Comparison of ENCODE assay signal across 27 mouse cellular contexts in the genomic region with DNA sequence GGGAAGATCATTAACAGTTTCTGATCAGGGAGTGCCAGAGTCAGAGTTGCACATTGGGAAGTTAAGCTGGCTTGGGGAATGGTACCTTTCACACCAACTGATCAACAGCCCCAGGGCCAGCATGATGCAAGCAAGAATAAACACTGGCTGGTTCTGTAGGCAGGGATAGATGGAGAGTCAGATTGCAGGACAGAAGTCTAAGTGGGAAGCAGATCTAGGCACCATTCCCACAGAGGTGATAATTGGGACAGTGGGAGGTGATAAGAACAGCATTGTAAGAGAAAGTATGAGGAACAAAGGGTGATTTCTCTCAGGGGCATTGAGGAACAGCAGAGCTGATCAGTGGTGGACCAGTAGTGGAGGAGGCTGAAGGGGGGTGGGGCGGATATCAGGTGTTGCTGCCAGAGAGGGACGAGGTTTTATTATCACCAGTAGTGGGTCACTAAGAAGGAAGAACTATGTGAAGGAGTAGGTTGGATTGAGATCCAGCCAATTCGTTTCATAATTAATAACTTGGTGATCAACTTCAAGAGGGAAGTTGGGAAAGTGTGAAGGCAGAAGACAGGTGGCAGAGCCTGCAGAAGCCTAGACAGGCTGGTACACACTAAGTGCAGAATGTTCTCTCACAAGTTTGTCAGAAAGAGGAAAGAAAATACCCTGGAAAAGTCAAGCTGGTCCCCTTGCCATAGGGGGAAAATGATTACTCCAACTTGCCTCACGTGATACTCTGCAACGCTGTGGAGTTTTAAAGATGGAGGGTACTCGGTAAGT.
A peak's percentile ranks its signal among the peaks of the same experiment; 100 is the strongest.
DNase-seq lines count a peak whose midpoint lies in the region; ATAC-seq lines count a peak whose summit lies in the region.
"Had no signal": no experiment of that assay in that cellular context is flagged by ENCODE, and none has a peak within 500 bp of the region (broad histone marks: within the 10 kb centered on the region; RNA-seq: fewer than 3 reads in every experiment).

No protein-coding gene starts in this region.

- no peaks in the 10 kb centered on the region for H3K9me3 ChIP-seq in hindbrain, embryonic 12.5 days (replicated peaks)
- H3K9me3 ChIP-seq: embryonic facial prominence, embryonic 13.5 days; forebrain, embryonic 13.5 days; hindbrain, embryonic 10.5 days; intestine, embryonic 15.5 days; liver, embryonic 12.5 days had no signal

- no peak overlapping the region for H3K4me3 ChIP-seq in hindbrain, embryonic 12.5 days
- H3K4me3 ChIP-seq: embryonic facial prominence, embryonic 13.5 days; erythroblast, embryonic 14.5 days; forebrain, embryonic 13.5 days; hindbrain, embryonic 10.5 days; intestine, embryonic 15.5 days; liver, embryonic 12.5 days had no signal

- no peak overlapping the region for H3K4me2 ChIP-seq in hindbrain, embryonic 12.5 days (replicated peaks)
- H3K4me2 ChIP-seq: embryonic facial prominence, embryonic 13.5 days; forebrain, embryonic 13.5 days; intestine, embryonic 15.5 days; liver, embryonic 12.5 days; midbrain, embryonic 11.5 days had no signal

- peak; percentile 34 for ATAC-seq in frontal cortex, adult (ENCODE audit: low TSS enrichment)
- ATAC-seq in hindbrain, embryonic 12.5 days (ENCODE audit: low FRiP score) = no peak
- ATAC-seq: forebrain, embryonic 13.5 days; hindbrain, embryonic 16.5 days; intestine, embryonic 15.5 days; liver, embryonic 12.5 days; liver, postnatal 0 days; midbrain, embryonic 16.5 days had no signal

- H3K9ac ChIP-seq in hindbrain, embryonic 12.5 days = no peak overlapping the region
- H3K9ac ChIP-seq: embryonic facial prominence, embryonic 13.5 days; forebrain, embryonic 13.5 days; intestine, embryonic 15.5 days; liver, embryonic 12.5 days; liver, postnatal 0 days had no signal

- no peak for DNase-seq in frontal cortex, postnatal 14 days (ENCODE audit: low spot score in 2 of 2)
- DNase-seq in left cerebral cortex, adult 11 months (ENCODE audit: low spot score) = peak; percentile 38
- DNase-seq in left cerebral cortex, postnatal 4 days = no peak
- peak; percentile 78 for DNase-seq in brain, adult 2 months (ENCODE audit: low read depth, low spot score)
- DNase-seq in left cerebral cortex, postnatal 36 days (ENCODE audit: low spot score in 2 of 2) = peak; percentile 38 to 52
- DNase-seq: adrenal gland, postnatal 10 days; cerebellum, adult 11 months; cerebellum, postnatal 10 days; heart, postnatal 14 days; kidney, adult 2 months; kidney, postnatal 36 days; liver, postnatal 0 days; lung, postnatal 36 days; thymus, postnatal 4 days had no signal

- H3K27ac ChIP-seq in hindbrain, embryonic 12.5 days = no peak overlapping the region
- H3K27ac ChIP-seq: embryonic facial prominence, embryonic 13.5 days; forebrain, embryonic 13.5 days; hindbrain, embryonic 10.5 days; intestine, embryonic 15.5 days; liver, embryonic 12.5 days; stomach, postnatal 0 days had no signal

- H3K36me3 ChIP-seq in hindbrain, embryonic 12.5 days = no peaks in the 10 kb centered on the region
- H3K36me3 ChIP-seq: embryonic facial prominence, embryonic 13.5 days; G1E; hindbrain, embryonic 10.5 days; intestine, embryonic 15.5 days; liver, embryonic 12.5 days had no signal

- peaks cover 12% of the 10 kb centered on the region for H3K4me1 ChIP-seq in hindbrain, embryonic 12.5 days
- H3K4me1 ChIP-seq: intestine, embryonic 15.5 days; liver, embryonic 12.5 days had no signal

- H3K27me3 ChIP-seq in hindbrain, embryonic 12.5 days = 0 out of 2 replicates have a peak, but pooled peaks cover 2% of the 10 kb centered on the region
- H3K27me3 ChIP-seq: embryonic facial prominence, embryonic 13.5 days; forebrain, embryonic 13.5 days; intestine, embryonic 15.5 days; liver, embryonic 12.5 days had no signal

- intact Hi-C loops in left cerebral cortex, postnatal 4 days (cut with DNase I) = no loop called here
- intact Hi-C loops in left cerebral cortex, postnatal 36 days (cut with DNase I) = loop anchor here (5.0 kb wide), 1 partner anchor 119 kb away; no protein-coding TSS in a partner anchor

- whole genome bisulfite sequencing in hindbrain, embryonic 12.5 days = 84% methylated on average over 6 of the region's 6 CpGs

Comparison
In these comparisons a context has a peak if more than half of its experiments do, and no peak if none do; other contexts are left out.
1. DNase-seq: peak in left cerebral cortex, adult 11 months (single experiment), brain, adult 2 months (single experiment) and left cerebral cortex, postnatal 36 days (2 of 2); none in frontal cortex, postnatal 14 days (0 of 2) and left cerebral cortex, postnatal 4 days (single experiment).